Mouse (Mus musculus) left cerebral cortex, postnatal 14 days (tissue): ENCODE results near the gene Tcf12. TPM values are rescaled to one million over a fixed set of nuclear protein-coding genes. Genes with fewer than 3 reads are reported as not detected.

Source experiments
- DNase-seq, 2 experiments: peaks; one replicate each; pipeline ENCODE4 v3.0.0; 2021 to 2022; ENCODE audit warnings: low spot score in 2 of 2, mixed read lengths in 1 of 2
- intact Hi-C: fragments of 180-260 bp; cut with DNase I; formaldehyde crosslinking; loops from one replicate; pipeline ENCODE4 v1.15.1; 2025
- total RNA-seq, 2 experiments: library from RNA; stranded (reverse); gene quantifications; 2 replicates each; pipeline ENCODE4 v1.2.3; 2021

Tcf12 gene
- total RNA-seq, 2 experiments from 2014 or later: 40.8 to 48.8 TPM

DNA sequence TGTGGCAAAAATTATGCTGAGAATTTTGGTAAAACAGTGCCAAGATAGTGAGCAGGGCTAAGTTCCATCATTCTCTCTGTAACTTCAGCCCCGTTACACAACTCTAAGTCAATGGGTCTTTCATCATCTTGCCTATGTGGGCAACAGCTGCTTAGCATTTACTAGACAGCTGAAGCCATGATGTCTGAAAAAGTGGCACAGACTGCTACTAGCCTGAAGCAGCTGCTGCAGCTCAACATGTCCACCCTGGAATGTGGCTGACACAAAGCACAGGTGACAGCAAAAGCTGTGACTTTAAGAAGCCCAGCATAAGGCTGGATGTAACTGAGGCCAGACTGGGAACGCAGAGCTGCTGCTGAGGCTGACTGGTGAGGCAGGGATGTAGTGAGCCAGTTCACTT is 236.9 kb downstream of the Tcf12 start:
- intact Hi-C loops: no loop called here
- no peak for DNase-seq

DNA sequence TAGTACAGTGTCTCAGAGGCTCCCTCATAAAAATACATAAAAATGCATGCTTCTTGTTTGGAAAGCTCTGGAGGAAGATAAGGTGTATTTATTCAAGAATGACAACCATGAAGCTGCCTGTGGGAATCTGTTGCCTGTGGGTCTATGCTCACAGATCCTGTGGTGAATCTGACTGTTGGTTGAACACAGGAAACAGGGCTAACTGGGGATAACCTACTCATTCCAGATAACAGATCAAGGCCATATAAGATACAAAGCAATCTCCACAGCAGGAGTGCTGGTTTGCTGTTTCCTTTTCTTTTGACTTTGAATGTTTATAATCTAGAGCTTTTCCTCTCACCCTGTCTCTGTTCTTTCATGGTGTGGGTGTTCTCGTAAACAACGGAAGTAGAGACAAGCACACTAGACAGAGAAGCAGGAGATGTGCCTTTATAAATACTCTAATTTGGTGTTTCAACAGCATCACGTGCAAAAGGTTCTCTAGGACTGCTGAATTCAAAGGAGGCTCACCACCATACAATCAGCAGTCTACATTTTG is 237.6 kb downstream of the Tcf12 start:
- DNase-seq: no peak
- intact Hi-C loops: no loop called here

DNA sequence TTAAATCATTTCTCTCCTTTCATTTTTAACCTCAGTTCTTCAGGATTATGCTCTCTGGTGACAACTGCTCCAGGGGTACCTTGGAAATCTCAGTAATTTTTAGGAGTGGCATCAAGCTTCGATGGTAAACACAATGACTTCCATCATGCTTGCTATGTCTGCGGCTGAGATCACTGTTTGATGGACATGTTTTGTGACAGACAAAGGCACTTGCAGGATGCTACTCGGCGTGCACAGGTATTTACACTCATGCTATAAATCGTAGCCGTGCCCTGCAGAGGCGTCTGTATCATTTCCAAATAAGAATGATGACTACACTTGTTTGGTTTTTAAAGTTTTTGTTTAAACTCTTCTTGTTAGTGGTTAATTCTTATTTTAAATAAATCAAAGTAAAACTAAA is 248.3 kb downstream of the Tcf12 start:
- intact Hi-C loops: no loop called here
- no peak for DNase-seq

DNA sequence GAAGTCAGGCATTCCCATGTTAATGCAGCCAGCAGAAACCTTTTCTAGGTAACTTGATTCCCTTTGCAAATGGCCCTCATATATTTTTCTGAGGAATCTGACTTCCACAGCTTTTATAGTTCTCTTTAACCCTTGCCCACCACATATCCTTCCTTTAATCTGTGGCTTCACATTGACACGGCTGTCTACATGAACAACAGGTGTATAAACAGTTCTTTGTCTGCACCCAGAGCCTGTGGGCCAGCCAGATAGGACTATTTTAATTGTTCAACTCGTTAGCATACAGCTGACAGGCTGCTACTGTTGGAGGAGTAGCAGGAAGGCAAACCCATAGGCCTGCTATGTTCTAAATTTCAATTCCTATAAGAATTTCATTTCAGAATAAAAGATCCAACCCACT is 250.0 kb downstream of the Tcf12 start:
- intact Hi-C loops: no loop called here
- DNase-seq: no peak

DNA sequence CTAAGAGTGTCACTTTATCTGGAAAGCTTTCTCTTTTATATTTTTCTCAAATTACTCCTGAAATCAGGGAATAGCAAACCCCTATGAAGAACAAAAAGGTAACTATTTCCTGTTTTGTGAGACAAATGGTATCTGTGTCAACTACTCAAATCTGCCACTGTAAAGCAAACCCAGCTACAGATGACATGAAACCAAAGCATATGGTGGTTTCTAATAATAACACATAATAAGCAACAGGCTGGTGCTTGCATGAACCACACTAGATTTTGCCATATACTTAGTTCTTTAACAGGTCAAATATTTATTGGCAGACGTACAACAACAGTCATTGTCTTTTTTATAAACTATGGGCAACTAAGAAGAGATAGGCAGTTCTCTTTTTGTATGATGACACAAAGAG is 253.7 kb downstream of the Tcf12 start:
- intact Hi-C loops: no loop called here

DNA sequence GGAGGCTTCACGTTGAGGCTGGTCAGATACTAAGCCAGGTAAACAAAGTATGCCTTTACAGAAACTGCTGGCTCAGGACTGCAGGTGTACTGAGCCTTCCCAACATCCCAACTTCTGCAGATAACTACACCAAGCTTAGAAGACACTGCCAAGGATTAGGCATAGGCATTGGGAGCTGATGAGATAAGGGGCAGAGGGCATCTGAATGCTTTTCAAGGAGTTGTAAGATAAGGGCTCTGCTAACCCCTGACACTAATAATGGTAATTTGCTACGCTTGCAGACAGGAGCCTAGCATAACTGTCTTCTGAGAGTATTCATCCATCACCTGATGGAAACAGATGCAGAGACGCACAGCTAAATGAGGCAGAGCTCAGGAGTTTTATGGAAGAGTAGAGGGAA is 257.8 kb downstream of the Tcf12 start:
- intact Hi-C loops: no loop called here
- DNase-seq: no peak

More for the DNA sequence above, 253.7 kb downstream of the Tcf12 start:
- DNase-seq: no peak

DNA sequence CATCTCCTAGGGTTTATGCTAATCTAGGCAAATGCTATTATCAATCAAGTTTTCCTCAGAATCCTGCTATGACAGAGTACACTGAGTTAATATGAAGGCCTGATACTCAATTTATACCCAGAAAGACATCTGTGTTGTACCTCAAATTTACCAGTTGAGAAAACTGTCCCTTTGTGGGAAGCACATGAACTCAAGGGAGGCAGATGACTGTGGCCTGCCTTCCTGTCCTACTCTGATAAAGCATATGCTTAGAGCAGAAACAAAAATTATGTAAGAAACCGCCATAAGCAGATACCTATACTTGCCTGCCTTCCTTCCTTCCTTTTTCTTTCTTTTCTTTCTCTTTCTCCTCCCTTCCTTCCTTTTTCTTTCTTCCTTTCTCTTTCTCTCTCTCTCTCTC is 261.4 kb downstream of the Tcf12 start:
- intact Hi-C loops: no loop called here
- no peak for DNase-seq

DNA sequence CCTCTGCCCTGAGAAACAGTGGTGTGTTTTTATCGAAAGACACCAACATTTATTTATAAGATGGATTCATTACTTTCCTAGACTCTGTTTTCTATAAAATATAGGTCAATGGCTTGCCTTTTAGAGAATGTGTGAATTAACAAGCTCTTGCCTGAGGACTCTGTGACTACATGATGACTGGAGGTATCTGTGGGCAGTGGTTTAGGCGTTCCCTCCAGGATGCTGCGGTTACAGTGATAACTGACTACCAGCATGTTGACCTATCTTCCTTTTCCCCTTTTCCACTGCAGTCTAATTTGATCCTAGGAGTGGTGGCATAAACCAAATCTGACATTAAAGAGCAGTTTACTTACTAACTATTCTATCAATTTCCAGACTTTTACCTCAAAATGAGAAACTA is 263.3 kb downstream of the Tcf12 start:
- intact Hi-C loops: no loop called here

DNA sequence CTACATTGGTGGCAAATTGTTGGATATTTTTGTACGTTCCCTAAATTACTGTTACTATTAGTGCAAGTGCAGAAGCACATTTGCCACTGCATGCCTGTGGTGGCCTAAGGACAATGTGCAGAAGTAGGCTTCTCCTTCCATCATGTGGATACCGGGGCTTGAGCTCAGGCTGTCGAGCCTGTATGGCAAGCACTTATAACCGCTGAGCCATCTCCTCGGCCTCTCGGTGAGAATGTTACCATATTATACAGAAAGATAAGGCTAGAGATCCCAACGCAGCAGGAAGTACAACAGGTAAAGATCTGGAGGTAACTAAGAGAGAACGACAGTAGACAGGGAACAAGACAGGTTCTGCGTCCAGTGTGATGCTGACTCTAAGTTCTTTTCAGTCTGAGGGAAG is 263.8 kb downstream of the Tcf12 start:
- DNase-seq: no peak
- intact Hi-C loops: no loop called here

More for the DNA sequence above, 263.3 kb downstream of the Tcf12 start:
- no peak for DNase-seq

DNA sequence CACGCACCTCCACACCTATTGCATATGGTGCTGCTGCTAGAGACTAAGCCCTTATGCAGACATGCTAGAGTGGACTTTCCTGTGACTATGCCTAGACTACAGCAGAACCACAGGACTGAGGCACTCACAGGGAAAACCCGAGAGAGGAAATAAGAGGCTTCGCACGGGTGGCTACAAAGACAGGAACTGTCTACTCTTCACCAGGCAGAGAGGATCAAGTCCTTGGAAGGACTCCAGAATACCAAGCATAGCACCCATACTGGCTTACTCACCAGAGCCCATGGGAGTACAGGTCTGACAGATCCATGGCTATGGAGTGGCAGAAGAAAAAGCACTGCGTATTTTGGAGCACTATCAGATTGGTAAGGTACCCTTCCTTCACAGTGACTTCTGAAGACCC is 269.8 kb downstream of the Tcf12 start:
- intact Hi-C loops: no loop called here
- DNase-seq: no peak

DNA sequence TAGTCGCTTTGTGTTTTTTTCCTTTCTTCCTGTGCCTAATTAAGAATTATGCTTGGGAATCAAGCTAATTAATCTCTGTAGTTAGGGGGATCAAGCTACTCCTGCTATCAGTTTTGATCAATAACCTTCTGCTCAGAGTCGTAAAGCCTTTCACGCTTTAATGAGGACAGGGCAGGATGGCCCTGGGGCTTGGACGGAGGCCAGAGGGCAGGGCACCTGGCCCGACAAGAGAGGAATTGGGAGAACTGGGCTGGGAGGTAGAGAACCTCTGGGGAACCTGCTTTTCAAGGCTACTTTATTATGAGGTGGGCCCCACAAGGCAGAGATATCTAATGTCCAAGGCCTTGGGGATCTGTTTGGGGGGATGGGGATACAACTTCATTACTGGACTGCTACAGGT is 274.3 kb downstream of the Tcf12 start:
- DNase-seq: no peak
- intact Hi-C loops: loop anchor here (10.0 kb wide), 1 partner anchor 567 kb away; no protein-coding TSS in a partner anchor

DNA sequence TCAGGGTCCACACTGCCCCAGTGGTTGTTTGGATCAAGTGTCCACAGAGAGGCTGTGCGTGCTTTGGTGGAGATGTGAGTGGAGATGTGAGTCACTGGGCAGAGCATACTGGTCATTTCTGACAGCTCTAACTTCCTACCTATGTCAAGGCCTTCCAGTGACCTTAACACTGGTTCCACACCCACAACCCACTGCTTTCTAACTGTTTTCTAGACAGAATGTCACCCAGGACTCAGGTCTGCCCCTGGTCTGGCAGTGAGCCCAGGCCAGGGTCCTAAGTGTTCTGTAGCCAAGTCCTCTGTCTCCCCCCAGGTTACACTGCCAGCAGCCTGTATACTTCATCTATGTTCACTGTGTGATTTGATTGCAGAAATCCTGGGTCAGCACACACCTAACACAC is 275.3 kb downstream of the Tcf12 start:
- no peak for DNase-seq
- intact Hi-C loops: loop anchor here (10.0 kb wide), 1 partner anchor 568 kb away; no protein-coding TSS in a partner anchor

DNA sequence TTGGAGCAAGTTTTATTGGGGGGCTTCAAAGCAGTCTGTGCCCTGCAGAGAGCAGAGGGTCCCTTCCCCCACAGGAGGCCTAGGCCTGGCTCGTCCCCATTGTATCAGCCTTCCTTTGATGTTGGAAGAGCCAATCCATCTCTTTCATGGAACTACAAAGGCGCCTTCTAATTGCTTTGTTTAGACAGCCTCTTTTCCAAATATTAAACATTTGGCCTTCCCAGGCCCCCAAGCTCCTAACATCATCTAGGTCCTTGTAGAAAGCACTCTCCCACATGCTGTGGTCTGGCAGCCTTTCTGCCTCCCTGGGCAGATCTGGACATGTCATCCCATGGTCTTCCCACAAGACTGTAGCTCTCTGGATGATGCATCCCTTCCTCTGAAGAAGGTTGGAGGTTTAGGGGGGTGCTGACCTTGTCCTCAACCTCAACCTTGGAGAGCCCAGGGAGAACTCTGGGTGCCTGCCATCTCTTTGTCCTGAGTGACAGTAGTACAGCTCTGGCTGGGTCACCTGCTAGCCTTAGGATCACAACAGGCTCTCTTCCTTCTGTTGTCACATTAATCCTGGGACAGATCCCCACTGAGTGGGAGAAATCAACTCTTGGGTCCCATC is 276.4 kb downstream of the Tcf12 start:
- intact Hi-C loops: loop anchor here (10.0 kb wide), 1 partner anchor 569 kb away; no protein-coding TSS in a partner anchor
- peak in 1 of 2 experiments; percentile 13 for DNase-seq

DNA sequence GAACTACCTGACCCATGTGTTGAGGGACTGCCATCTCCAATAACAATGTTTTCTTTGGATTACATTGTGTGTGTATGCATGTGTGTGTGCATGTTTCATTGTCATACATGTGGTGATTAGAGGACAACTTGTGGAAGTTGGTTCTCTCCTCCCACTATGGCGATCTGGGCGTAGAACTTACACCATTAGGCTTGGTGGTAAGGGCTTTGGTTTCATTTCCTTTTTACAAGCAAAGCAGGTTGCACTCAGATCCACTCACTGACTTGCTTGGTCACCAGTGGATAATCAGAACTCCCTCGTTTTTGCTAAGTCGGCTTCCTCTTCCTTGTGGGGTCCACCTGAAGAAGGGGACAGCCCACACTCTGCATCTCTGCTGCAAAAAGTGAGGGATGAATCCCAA is 277.0 kb downstream of the Tcf12 start:
- DNase-seq: no peak
- intact Hi-C loops: loop anchor here (5.0 to 10.0 kb wide), 2 partner anchors 358 to 570 kb away; no protein-coding TSS in a partner anchor

DNA sequence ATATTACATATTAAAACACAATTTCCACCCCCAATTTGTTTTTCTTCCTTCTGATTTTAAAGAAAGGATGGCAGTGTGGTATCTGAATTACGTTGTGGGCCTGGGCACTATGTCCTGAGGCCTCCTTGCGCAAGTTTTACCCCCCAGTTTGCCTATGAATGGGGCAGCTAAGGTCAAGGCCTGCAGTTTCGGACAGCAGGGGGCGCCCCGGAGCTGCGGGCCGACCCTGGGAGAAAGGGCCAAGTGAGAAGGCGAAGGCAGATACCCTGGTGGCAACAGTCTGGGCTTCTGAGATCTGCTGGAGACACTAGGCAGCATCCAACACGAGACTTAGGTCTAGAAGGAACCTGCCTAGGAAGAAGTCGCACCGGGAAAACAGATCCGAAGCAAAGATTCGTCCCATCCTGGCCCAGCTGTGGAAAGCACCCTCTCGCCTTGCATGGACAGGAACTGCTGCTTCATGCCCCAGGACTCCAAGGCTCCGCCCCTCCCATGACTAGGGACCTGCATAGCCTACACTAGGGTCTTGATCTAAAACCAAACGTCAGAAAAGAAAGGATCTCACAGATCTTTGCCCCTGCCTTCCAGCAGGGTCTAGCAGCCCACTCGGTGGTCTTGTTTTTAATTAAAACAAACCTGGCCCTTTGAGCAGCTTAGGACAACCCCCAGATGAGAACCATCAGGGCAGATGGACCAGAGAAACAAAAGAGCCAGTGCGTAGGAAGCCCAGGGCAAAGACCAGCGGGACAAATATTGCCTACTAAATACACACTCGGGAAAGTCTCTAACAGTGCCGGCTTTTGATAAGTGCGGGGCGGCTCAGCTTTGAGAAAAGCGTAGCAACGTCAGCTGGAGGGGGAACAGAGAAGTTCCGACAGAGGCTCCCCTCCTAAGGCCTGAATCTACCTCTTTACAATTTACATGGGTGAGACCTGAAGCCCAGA is 279.6 kb downstream of the Tcf12 start:
- intact Hi-C loops: loop anchor here (5.0 to 10.0 kb wide), 2 partner anchors 360 to 573 kb away; no protein-coding TSS in a partner anchor

DNA sequence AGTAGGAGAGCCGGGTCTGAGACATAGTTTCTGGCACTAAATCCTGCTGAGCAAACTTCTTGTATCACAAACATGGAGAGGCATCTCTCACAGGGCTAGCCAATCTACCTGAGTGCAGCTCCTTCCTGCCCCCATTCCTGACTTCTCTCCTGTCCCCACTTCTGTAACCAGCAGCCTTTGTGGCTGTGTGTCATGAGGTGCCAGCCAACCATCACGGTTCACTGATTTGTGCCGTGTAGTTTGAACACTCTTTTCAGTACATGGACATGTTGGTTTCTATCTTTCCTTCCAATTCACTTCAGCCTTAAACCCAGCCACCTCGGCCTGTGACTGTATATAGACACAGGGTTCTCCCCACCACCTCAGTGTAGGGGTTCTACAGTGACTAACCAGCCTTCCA is 280.7 kb downstream of the Tcf12 start:
- intact Hi-C loops: loop anchor here (5.0 to 10.0 kb wide), 2 partner anchors 361 to 574 kb away; no protein-coding TSS in a partner anchor

More for the DNA sequence above, 279.6 kb downstream of the Tcf12 start:
- peak in 1 of 2 experiments; percentile 61 for DNase-seq

DNA sequence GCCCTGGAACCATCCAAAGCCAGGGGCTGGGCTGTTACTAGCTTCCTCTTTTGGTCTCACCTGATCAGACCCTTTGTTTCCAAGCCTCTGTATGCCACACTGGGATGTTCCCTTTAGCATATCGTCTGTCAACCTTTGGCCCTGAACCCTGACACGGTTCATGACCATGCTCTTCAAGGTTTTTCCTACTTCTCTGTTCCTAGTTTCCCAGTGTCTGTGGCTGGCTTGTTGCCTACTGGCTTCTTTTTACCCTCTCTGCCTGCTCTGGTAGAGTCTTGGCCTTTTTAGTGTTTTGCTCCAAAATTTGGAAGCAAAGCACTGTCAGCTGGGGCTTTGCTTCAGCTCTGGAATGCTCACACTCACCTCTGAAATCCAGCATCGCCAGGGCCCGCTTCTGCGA is 281.3 kb downstream of the Tcf12 start:
- intact Hi-C loops: loop anchor here (5.0 to 10.0 kb wide), 2 partner anchors 362 to 574 kb away; no protein-coding TSS in a partner anchor
- DNase-seq: no peak

More for the DNA sequence above, 280.7 kb downstream of the Tcf12 start:
- DNase-seq: no peak

DNA sequence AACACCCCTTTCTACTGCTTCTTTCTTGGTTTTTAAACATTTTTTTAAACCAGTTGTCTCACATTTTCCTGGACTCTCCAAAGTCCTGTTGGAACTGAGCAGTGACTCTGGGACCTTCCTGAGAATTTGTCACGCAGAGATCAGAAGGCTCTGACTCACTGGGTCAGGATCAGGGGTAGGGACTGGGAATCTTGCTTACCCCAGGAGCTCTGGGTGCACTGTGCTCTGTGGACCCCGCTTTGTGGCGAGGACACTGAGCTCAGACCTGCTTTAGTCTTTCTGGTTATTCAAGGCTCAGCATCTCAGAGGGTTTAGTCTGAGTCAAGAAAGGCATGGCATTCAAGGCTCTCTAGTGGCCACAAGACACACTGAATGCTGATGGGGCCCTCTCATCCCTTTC is 281.9 kb downstream of the Tcf12 start:
- intact Hi-C loops: loop anchor here (5.0 to 10.0 kb wide), 2 partner anchors 363 to 575 kb away; no protein-coding TSS in a partner anchor
- no peak for DNase-seq

DNA sequence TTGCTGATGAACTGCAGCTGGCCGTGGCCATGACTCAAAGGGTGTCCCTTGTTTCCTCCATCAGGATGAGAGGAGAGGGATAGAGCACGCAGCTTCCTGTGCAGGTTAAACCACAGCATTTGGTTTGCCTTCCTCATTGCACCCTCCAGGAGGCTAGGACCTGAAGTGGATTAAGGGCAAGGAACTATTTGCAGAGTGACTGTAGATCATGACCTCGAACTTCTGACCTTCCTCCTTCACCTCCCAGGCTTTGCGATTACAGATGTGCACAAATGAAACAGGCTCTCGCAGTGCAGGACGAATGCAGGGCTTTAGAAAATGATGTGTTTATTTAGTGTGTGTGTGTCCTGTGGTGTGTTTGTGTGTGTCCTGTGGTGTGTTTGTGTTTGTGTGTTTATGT is 282.5 kb downstream of the Tcf12 start:
- intact Hi-C loops: no loop called here
- no peak for DNase-seq

DNA sequence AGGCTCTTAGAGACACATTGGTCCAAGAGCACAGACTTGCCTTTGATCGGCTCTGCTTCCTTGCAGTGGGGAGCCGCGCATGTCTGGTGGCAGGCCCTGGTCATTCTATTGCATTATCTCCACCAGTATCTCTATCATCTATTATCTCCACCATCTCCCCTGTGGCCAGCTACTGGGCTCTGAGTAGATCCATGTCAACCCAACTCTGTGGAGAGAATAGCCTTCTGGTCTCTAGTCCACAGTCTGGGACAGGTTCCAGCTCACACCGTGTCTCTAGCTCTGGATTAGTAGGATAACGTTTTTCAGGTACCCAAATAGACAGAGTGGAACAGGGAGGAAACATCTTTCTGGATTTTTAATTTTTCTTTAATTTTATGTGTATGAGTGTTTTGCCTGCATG is 284.3 kb downstream of the Tcf12 start:
- DNase-seq: no peak
- intact Hi-C loops: no loop called here
